Mouse (Mus musculus) thymus, adult 18-20 months (tissue): ENCODE measurements around the gene Rab10.
A peak's percentile ranks its signal among the peaks of the same experiment; 100 is the strongest.

ENCODE experiments used
- DNase-seq, 2 experiments: peaks; one replicate each; pipeline ENCODE4 v3.0.0; 2022; ENCODE audit warnings: mixed read lengths in 2 of 2

The Rab10 gene

GRCm38 (mm10) chr12:3235646-3236161 lies 74.1 kb downstream of the Rab10 start:
- peak; percentile 86 to 89 for DNase-seq

- peak; percentile 82 to 95 for DNase-seq
These were observed 74.6 kb downstream of the Rab10 start for GRCm38 (mm10) chr12:3235124-3235631.

GRCm38 (mm10) chr12:3234061-3234460 lies 75.7 kb downstream of the Rab10 start:
- DNase-seq = no peak

- DNase-seq = no peak
These were observed 86.4 kb downstream of the Rab10 start for GRCm38 (mm10) chr12:3223352-3223751.

- no peak for DNase-seq
These were observed 99.6 kb downstream of the Rab10 start for GRCm38 (mm10) chr12:3210181-3210580.

- no peak for DNase-seq
These were observed 100.6 kb downstream of the Rab10 start for GRCm38 (mm10) chr12:3209163-3209562.
